9 mouse cellular contexts compared by ENCODE assay signal in the genomic region with DNA sequence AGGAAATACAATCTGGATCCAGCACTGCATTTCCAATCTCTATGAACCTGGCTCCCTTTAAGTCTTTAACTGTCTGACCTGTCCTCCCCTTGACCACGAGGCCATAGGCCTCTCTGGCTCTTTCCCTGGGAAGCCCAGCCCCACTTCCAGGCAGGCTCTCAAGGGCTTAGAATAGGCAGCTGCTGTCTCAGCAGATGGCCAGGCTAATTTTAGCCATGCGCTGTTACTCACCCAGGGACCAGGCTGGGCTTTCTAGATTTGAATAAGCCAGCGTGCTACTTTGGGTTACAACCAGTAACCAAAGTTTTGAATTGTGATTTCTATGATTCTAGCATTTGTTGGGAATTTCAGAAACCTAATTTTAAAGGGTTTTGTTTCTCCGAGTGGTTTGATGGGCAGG. TPM values are rescaled to one million over a fixed set of nuclear protein-coding genes. Genes with fewer than 3 reads are reported as not detected.
DNase-seq lines count a peak whose midpoint lies in the region; ATAC-seq and TF ChIP-seq lines count a peak whose summit lies in the region.
"Had no signal": no experiment of that assay in that cellular context is flagged by ENCODE, and none has a peak within 500 bp of the region (broad histone marks: within the 10 kb centered on the region; RNA-seq: fewer than 3 reads in every experiment).

No protein-coding gene starts in this region.

- ATAC-seq in midbrain, embryonic 11.5 days (ENCODE audit: low FRiP score): no peak

- peak; percentile 13 for DNase-seq in kidney, adult 9 months
- no peak for DNase-seq in kidney, adult 11 months
- DNase-seq in cerebellum, adult 2 months: peak; percentile 83 to 92
- peak; percentile 70 for DNase-seq in heart, adult 8-10 months (ENCODE audit: low spot score)
- peak; percentile 66 for DNase-seq in left cerebral cortex, adult 11 months (ENCODE audit: low spot score)
- DNase-seq in skeletal muscle tissue, adult 2 months (ENCODE audit: low read depth, low spot score): peak; percentile 88
- DNase-seq in thymus, postnatal 4 days: no peak
- DNase-seq in midbrain, embryonic 11.5 days (ENCODE audit: low spot score, missing footprints): no peak

- H3K4me2 ChIP-seq in midbrain, embryonic 11.5 days: no peak overlapping the region

- H3K4me3 ChIP-seq in cerebellum, adult 2 months (replicated peaks; ENCODE audit: insufficient read depth, low read depth, low read length): no peak overlapping the region
- no peak overlapping the region for H3K4me3 ChIP-seq in midbrain, embryonic 11.5 days (ENCODE audit: low read depth, low read length)

- H3K27me3 ChIP-seq in cerebellum, adult 2 months (ENCODE audit: control insufficient read depth, insufficient read depth, low read length): no peaks in the 10 kb centered on the region
- no peaks in the 10 kb centered on the region for H3K27me3 ChIP-seq in midbrain, embryonic 11.5 days (ENCODE audit: control insufficient read depth, insufficient read depth, low read length)

- H3K9me3 ChIP-seq in midbrain, embryonic 11.5 days (ENCODE audit: control insufficient read depth, low read length): no peaks in the 10 kb centered on the region
- H3K9me3 ChIP-seq: G1E had no signal

- no peak; the same call in 1 of the 2 replicates for TF ChIP-seq POLR2A in cerebellum, adult 2 months (IDR thresholded peaks at IDR 0.05; ENCODE audit: borderline replicate concordance, insufficient read depth, low read length)

- H3K4me1 ChIP-seq in cerebellum, adult 2 months (ENCODE audit: control insufficient read depth, insufficient read depth, low read length): peaks cover 26% of the 10 kb centered on the region
- H3K4me1 ChIP-seq in midbrain, embryonic 11.5 days (ENCODE audit: control insufficient read depth, insufficient read depth, low read length): no peaks in the 10 kb centered on the region

- WGBS in cerebellum, adult 2 months: 11% methylated on average over 4 of the region's 4 CpGs
- WGBS in midbrain, embryonic 11.5 days: 76% methylated on average over 4 of the region's 4 CpGs

- TF ChIP-seq CTCF in cerebellum, adult 2 months (IDR thresholded peaks at IDR 0.05; ENCODE audit: borderline replicate concordance, insufficient read depth, low read depth, low read length): no peak

- no peak overlapping the region for H3K9ac ChIP-seq in midbrain, embryonic 11.5 days (ENCODE audit: low read length)

- H3K27ac ChIP-seq in cerebellum, adult 2 months (ENCODE audit: insufficient read depth, low read length): peak overlapping the region; percentile 84
- H3K27ac ChIP-seq in midbrain, embryonic 11.5 days (ENCODE audit: low read depth, low read length): no peak overlapping the region

- H3K36me3 ChIP-seq in midbrain, embryonic 11.5 days (ENCODE audit: control insufficient read depth, insufficient read depth, low read length): peaks cover 23% of the 10 kb centered on the region

RNA-seq across cellular contexts. Expression of gene Parp1, which starts 35.9 kb away (rescaled TPM):
- 58.1 and 63.1 TPM in 2 replicates for polyA plus RNA-seq in cerebellum, adult 2 months (2012; rRNA removed)
- total RNA-seq in heart, adult 8-10 months (2022): 10 to 100 TPM; 53.7 to 65.2 (median 57.6) TPM
- 188 and 213 TPM in 2 replicates for polyA plus RNA-seq in midbrain, embryonic 11.5 days (2014; fragmentation: Nextera tagmentation; extraction: Ambion mirVana)

RNA-seq across cellular contexts. Expression of gene Lin9, which starts 36.4 kb away (rescaled TPM):
- 5.2 and 5.6 TPM in 2 replicates for polyA plus RNA-seq in cerebellum, adult 2 months (2012; rRNA removed)
- 1 to 10 TPM; 2.1 to 3.5 (median 2.4) TPM for total RNA-seq in heart, adult 8-10 months (2022)
- polyA plus RNA-seq in midbrain, embryonic 11.5 days (2014; fragmentation: Nextera tagmentation; extraction: Ambion mirVana): 26.2 and 30.4 TPM in 2 replicates

Comparison
In these comparisons a context has a peak if more than half of its experiments do, and no peak if none do; other contexts are left out.
1. DNase-seq: peak in kidney, adult 9 months (single experiment), cerebellum, adult 2 months (2 of 2), heart, adult 8-10 months (single experiment), left cerebral cortex, adult 11 months (single experiment) and skeletal muscle tissue, adult 2 months (single experiment); none in kidney, adult 11 months (single experiment), thymus, postnatal 4 days (single experiment) and midbrain, embryonic 11.5 days (single experiment).